ENCODE assay signal across 20 mouse cellular contexts in the genomic region with DNA sequence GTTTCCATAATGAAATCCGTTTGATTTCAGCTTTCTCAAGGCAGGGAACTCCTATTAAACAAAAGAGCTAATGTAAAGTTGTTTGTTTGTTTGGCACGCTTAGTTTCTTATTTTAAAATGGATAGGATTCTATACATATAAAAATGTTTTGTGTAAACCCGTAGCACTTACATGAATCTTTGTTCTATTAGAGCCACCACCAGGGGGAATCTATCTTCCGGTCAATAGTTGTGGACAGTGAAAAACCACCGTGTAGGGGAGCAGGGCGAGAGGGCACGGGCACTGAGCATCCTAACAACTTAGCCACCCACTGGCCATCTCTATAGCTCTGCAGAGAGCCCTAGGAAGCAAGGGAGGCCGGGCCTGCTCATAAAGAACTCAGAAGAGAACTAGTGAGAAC. TPM values are rescaled to one million over a fixed set of nuclear protein-coding genes. Genes with fewer than 3 reads are reported as not detected.
DNase-seq lines count a peak whose midpoint lies in the region; ATAC-seq and TF ChIP-seq lines count a peak whose summit lies in the region.
"Had no signal": no experiment of that assay in that cellular context is flagged by ENCODE, and none has a peak within 500 bp of the region (broad histone marks: within the 10 kb centered on the region; RNA-seq: fewer than 3 reads in every experiment).

No protein-coding gene starts in this region.

- H3K9ac ChIP-seq in forebrain, postnatal 0 days: no peak overlapping the region
- no peak overlapping the region for H3K9ac ChIP-seq in forebrain, embryonic 11.5 days (ENCODE audit: low read length)
- H3K9ac ChIP-seq in kidney, embryonic 14.5 days (ENCODE audit: low read depth, low read length): no peak overlapping the region
- H3K9ac ChIP-seq: forebrain, embryonic 15.5 days; heart, embryonic 15.5 days; neural tube, embryonic 13.5 days; stomach, embryonic 15.5 days had no signal

- ATAC-seq in forebrain, postnatal 0 days: no peak
- ATAC-seq in forebrain, embryonic 11.5 days (replicated peaks; ENCODE audit: low FRiP score): no peak
- no peak for ATAC-seq in kidney, embryonic 14.5 days (ENCODE audit: low FRiP score, low TSS enrichment)
- ATAC-seq: forebrain, embryonic 15.5 days had no signal

- H3K36me3 ChIP-seq in forebrain, postnatal 0 days (ENCODE audit: insufficient read depth): no peaks in the 10 kb centered on the region
- H3K36me3 ChIP-seq in forebrain, embryonic 11.5 days (ENCODE audit: control insufficient read depth, insufficient read depth, low read length): no peaks in the 10 kb centered on the region
- no peaks in the 10 kb centered on the region for H3K36me3 ChIP-seq in kidney, embryonic 14.5 days (ENCODE audit: control insufficient read depth, insufficient read depth, low read length)
- H3K36me3 ChIP-seq in small intestine, adult 2 months (ENCODE audit: control insufficient read depth, insufficient read depth, low read length): no peaks in the 10 kb centered on the region
- H3K36me3 ChIP-seq: forebrain, embryonic 15.5 days; heart, embryonic 15.5 days; midbrain, embryonic 10.5 days; neural tube, embryonic 13.5 days; stomach, embryonic 15.5 days had no signal

- no peaks in the 10 kb centered on the region for H3K27me3 ChIP-seq in forebrain, postnatal 0 days (ENCODE audit: insufficient read depth, low read length)
- no peaks in the 10 kb centered on the region for H3K27me3 ChIP-seq in forebrain, embryonic 11.5 days (ENCODE audit: control insufficient read depth, insufficient read depth, low read length)
- no peaks in the 10 kb centered on the region for H3K27me3 ChIP-seq in kidney, embryonic 14.5 days (ENCODE audit: control insufficient read depth, insufficient read depth, low read length)
- no peaks in the 10 kb centered on the region for H3K27me3 ChIP-seq in small intestine, adult 2 months (ENCODE audit: control insufficient read depth, insufficient read depth, low read length)
- H3K27me3 ChIP-seq: forebrain, embryonic 15.5 days; heart, embryonic 15.5 days; neural tube, embryonic 13.5 days; stomach, embryonic 15.5 days had no signal

- TF ChIP-seq CTCF in forebrain, postnatal 0 days (IDR thresholded peaks at IDR 0.05; ENCODE audit: low read depth): 0 out of 2 replicates have a peak, but pooled peaks have one; percentile 3
- TF ChIP-seq CTCF in lung, adult 2 months (IDR thresholded peaks at IDR 0.05; ENCODE audit: insufficient read depth, low read length): peak; percentile 23; the same call in 1 of the 2 replicates
- 0 out of 2 replicates have a peak, but pooled peaks have one; percentile 4 for TF ChIP-seq CTCF in small intestine, adult 2 months (IDR thresholded peaks at IDR 0.05; ENCODE audit: extremely low read depth, insufficient read length, insufficient replicate concordance, low read depth, low read length)

- no peak overlapping the region for H3K4me3 ChIP-seq in forebrain, postnatal 0 days (ENCODE audit: low read depth, low read length)
- H3K4me3 ChIP-seq in forebrain, embryonic 11.5 days (ENCODE audit: low read depth, low read length): no peak overlapping the region
- H3K4me3 ChIP-seq in kidney, embryonic 14.5 days (ENCODE audit: low read length): no peak overlapping the region
- H3K4me3 ChIP-seq in lung, adult 2 months (replicated peaks; ENCODE audit: extremely low read depth, low read depth, low read length): no peak overlapping the region
- H3K4me3 ChIP-seq in small intestine, adult 2 months (ENCODE audit: low read depth, low read length): no peak overlapping the region
- H3K4me3 ChIP-seq: erythroblast, embryonic 14.5 days; forebrain, embryonic 15.5 days; heart, embryonic 15.5 days; midbrain, embryonic 10.5 days; neural tube, embryonic 13.5 days; stomach, embryonic 15.5 days had no signal

- no peak for DNase-seq in forebrain, postnatal 0 days
- DNase-seq in forebrain, embryonic 11.5 days (ENCODE audit: low spot score): no peak
- peak; percentile 41 for DNase-seq in kidney, adult 9 months
- DNase-seq in lung, adult 2 months: no peak
- DNase-seq in lung, postnatal 4 days: no peak
- no peak for DNase-seq in cerebellum, adult 9-11 months
- DNase-seq: adrenal gland, postnatal 10 days; cerebellum, adult 11-12 months; heart, adult 11 months; kidney, adult 18-20 months; thymus, postnatal 14 days had no signal

- no peaks in the 10 kb centered on the region for H3K4me1 ChIP-seq in forebrain, postnatal 0 days (ENCODE audit: insufficient read depth)
- no peaks in the 10 kb centered on the region for H3K4me1 ChIP-seq in forebrain, embryonic 11.5 days (replicated peaks; ENCODE audit: control insufficient read depth, insufficient read depth, low read length)
- peaks cover 7% of the 10 kb centered on the region; the same call in 1 of the 2 replicates for H3K4me1 ChIP-seq in kidney, embryonic 14.5 days (ENCODE audit: control insufficient read depth, insufficient read depth, low read length)
- 0 out of 2 replicates have a peak, but pooled peaks cover 2% of the 10 kb centered on the region for H3K4me1 ChIP-seq in lung, adult 2 months (ENCODE audit: control insufficient read depth, insufficient read depth, low read length)
- H3K4me1 ChIP-seq in small intestine, adult 2 months (ENCODE audit: control insufficient read depth, insufficient read depth, insufficient read length, low read length): no peaks in the 10 kb centered on the region

- no peaks in the 10 kb centered on the region for H3K9me3 ChIP-seq in forebrain, postnatal 0 days (ENCODE audit: low read length)
- H3K9me3 ChIP-seq in forebrain, embryonic 11.5 days (ENCODE audit: control insufficient read depth, low read length): no peaks in the 10 kb centered on the region
- no peaks in the 10 kb centered on the region for H3K9me3 ChIP-seq in kidney, embryonic 14.5 days (ENCODE audit: control insufficient read depth, low read length)
- H3K9me3 ChIP-seq: forebrain, embryonic 15.5 days; heart, embryonic 15.5 days; midbrain, embryonic 10.5 days; neural tube, embryonic 13.5 days; stomach, embryonic 15.5 days had no signal

- TF ChIP-seq POLR2A in lung, adult 2 months (IDR thresholded peaks at IDR 0.05; ENCODE audit: borderline replicate concordance, extremely low read depth, low read depth, low read length): no peak
- TF ChIP-seq POLR2A in small intestine, adult 2 months (IDR thresholded peaks at IDR 0.05; ENCODE audit: low read depth, low read length): no peak

- 77% methylated on average over 8 of the region's 8 CpGs for WGBS in forebrain, postnatal 0 days
- WGBS in forebrain, embryonic 11.5 days: 84% methylated on average over 8 of the region's 8 CpGs
- 75% methylated on average over 8 of the region's 8 CpGs for WGBS in kidney, embryonic 14.5 days
- WGBS in lung, adult 2 months: 62% methylated on average over 8 of the region's 8 CpGs
- WGBS in small intestine, adult 2 months: 66% methylated on average over 8 of the region's 8 CpGs

- H3K27ac ChIP-seq in forebrain, postnatal 0 days (ENCODE audit: low read depth, low read length): no peak overlapping the region
- no peak overlapping the region for H3K27ac ChIP-seq in forebrain, embryonic 11.5 days (ENCODE audit: low read depth, low read length)
- H3K27ac ChIP-seq in kidney, embryonic 14.5 days (ENCODE audit: low read depth, low read length): no peak overlapping the region
- H3K27ac ChIP-seq in small intestine, adult 2 months (ENCODE audit: insufficient read depth, low read depth, low read length): no peak overlapping the region
- H3K27ac ChIP-seq: forebrain, embryonic 15.5 days; heart, embryonic 15.5 days; midbrain, embryonic 10.5 days; neural tube, embryonic 13.5 days; stomach, embryonic 15.5 days had no signal

- no peak overlapping the region for H3K4me2 ChIP-seq in forebrain, postnatal 0 days (ENCODE audit: low read depth)
- H3K4me2 ChIP-seq in forebrain, embryonic 11.5 days (ENCODE audit: low read depth, low read length, severe bottlenecking): no peak overlapping the region
- H3K4me2 ChIP-seq in kidney, embryonic 14.5 days (replicated peaks; ENCODE audit: low read depth, low read length): no peak overlapping the region
- H3K4me2 ChIP-seq: forebrain, embryonic 15.5 days; heart, embryonic 15.5 days; neural tube, embryonic 13.5 days; stomach, embryonic 15.5 days had no signal

RNA-seq across cellular contexts. Expression of gene Ddah1, which starts 33.4 kb away (rescaled TPM):
- total RNA-seq in forebrain, postnatal 0 days (2014; rRNA removed): 112 and 147 TPM in 2 replicates
- polyA plus RNA-seq in forebrain, postnatal 0 days (2015; fragmentation: Nextera tagmentation; extraction: Ambion mirVana): 168 and 206 TPM in 2 replicates
- polyA plus RNA-seq in forebrain, embryonic 11.5 days (2014; fragmentation: Nextera tagmentation; extraction: Ambion mirVana): 71.2 and 84.3 TPM in 2 replicates
- 63.2 and 65.5 TPM in 2 replicates for polyA plus RNA-seq in kidney, embryonic 14.5 days (2014; fragmentation: Nextera tagmentation; extraction: Ambion mirVana)
- polyA plus RNA-seq in lung, adult 2 months (2012; rRNA removed): 16.1 and 20.7 TPM in 2 replicates
- polyA plus RNA-seq in small intestine, adult 2 months (2012; rRNA removed): 0.42 and 1.7 TPM in 2 replicates
- total RNA-seq: common myeloid progenitor, adult 5-6 weeks had no signal
